Mouse (Mus musculus) brain, embryonic 14.5 days (tissue): Measurements from ENCODE around the gene Zc3h12c. TPM values are rescaled to one million over a fixed set of nuclear protein-coding genes. Genes with fewer than 3 reads are reported as not detected.

Experiments used
- DNase-seq: peaks from one replicate; pipeline ENCODE4 v3.0.0-alpha.2; 2011; ENCODE audit warnings: low read depth
- CTCF ChIP-seq: fragments of 200-500 bp; IDR thresholded peaks from 2 replicates; pipeline ENCODE4 v1.5.1; 2012; ENCODE audit warnings: inconsistent platforms, mild to moderate bottlenecking, moderate library complexity, borderline replicate concordance; ENCODE audit not compliant: insufficient read depth, insufficient read length; ENCODE audit errors: extremely low read depth
- POLR2A ChIP-seq: fragments of 200-500 bp; IDR thresholded peaks from 2 replicates; pipeline ENCODE4 v1.6.1; 2012; ENCODE audit warnings: mild to moderate bottlenecking, inconsistent platforms, borderline replicate concordance; ENCODE audit not compliant: poor library complexity, insufficient read depth, insufficient read length, severe bottlenecking; ENCODE audit errors: extremely low read depth
- polyA plus RNA-seq: library from polyadenylated mRNA; depleted of rRNA; stranded (reverse); fragments of >200 nt; gene quantifications from 2 replicates; pipeline ENCODE4 v1.2.3, GENCODE M21; 2012

Gene Zc3h12c
- polyA plus RNA-seq, 1 experiment: 10.1 TPM

GRCm38 (mm10) chr9:52174671-52175111 is 6.3 kb upstream of the Zc3h12c start:
- TF ChIP-seq POLR2A (no peak), CTCF (no peak)
- no peak for DNase-seq

- no peak for DNase-seq
- TF ChIP-seq CTCF: no peak
- TF ChIP-seq POLR2A: no peak
These were observed 5.6 kb upstream of the Zc3h12c start for GRCm38 (mm10) chr9:52173937-52174336.

GRCm38 (mm10) chr9:52172550-52172949 is 4.2 kb upstream of the Zc3h12c start:
- no peak for TF ChIP-seq CTCF
- no peak for TF ChIP-seq POLR2A
- DNase-seq: no peak

GRCm38 (mm10) chr9:52170671-52171070 is 2.3 kb upstream of the Zc3h12c start:
- no peak for DNase-seq
- TF ChIP-seq CTCF: no peak
- TF ChIP-seq POLR2A: no peak

DNA sequence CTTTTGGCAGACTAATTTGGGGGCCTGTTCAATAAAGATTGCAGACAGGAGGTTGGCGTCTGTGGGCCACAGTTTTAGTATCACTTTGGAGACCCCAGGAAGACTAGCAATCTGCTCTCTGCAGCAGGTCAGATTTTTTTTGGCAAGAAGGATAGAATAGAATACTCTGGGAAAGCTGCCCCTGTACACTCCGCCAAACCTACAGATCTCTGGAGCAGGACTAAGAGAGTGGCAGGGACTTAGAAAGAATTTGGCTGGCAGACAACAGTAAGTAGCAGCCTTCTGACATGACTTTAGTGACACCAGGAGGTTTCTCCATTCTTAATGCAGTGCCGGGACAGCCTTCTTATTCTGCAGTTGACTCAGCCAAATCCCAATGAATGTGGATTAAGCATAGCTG is 1.8 kb upstream of the Zc3h12c start:
- peak; percentile 45 for DNase-seq
- TF ChIP-seq POLR2A (no peak), CTCF (no peak)

GRCm38 (mm10) chr9:52168686-52169270 is 406 bp upstream of the Zc3h12c start:
- DNase-seq: peak; percentile 94
- TF ChIP-seq CTCF (peak; percentile 46; the same call in 1 of the 2 replicates), POLR2A (peak; percentile 34; the same call in 1 of the 2 replicates)

DNA sequence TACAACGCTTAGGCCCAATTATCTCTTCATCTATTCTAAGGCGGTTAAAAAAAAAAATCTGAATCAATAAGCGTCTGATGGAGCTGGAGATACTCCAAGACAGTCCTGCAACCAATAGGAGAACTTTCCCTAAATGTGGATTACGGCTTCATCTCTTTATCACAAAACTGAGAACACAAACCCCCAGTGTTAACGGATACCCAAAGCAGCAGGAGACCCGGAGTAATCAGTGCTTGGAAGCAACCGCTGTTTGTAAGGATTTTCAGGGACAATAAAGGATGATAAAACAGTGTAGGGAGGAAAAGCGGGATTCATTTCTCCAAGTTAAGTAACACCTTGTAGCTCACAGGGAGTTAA is 888 bp downstream of the Zc3h12c start:
- peak; percentile 81 for DNase-seq
- TF ChIP-seq CTCF (no peak), POLR2A (no peak)

GRCm38 (mm10) chr9:52167084-52167483 is 1.3 kb downstream of the Zc3h12c start:
- peak; percentile 49 for DNase-seq
- TF ChIP-seq CTCF (no peak), POLR2A (no peak)

DNA sequence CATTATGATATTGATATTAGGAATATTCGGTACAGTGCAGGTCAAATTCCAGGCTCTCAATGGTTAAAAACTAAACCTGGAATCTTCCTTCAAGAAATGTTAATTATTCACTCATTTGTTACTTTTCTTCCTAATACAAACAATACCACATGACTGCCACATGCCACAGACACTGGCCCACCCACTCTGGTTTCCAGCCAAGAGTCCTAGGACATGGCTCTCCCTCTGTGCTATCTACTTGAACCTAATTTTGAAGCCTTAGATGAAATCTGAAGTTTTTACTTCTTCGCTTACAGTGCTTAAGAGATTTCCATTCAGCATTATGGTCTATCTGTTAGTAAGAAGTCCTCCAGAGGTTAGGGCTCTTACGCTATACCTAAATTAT is 2.7 kb downstream of the Zc3h12c start:
- TF ChIP-seq POLR2A: no peak
- TF ChIP-seq CTCF: no peak
- DNase-seq: peak; percentile 59

DNA sequence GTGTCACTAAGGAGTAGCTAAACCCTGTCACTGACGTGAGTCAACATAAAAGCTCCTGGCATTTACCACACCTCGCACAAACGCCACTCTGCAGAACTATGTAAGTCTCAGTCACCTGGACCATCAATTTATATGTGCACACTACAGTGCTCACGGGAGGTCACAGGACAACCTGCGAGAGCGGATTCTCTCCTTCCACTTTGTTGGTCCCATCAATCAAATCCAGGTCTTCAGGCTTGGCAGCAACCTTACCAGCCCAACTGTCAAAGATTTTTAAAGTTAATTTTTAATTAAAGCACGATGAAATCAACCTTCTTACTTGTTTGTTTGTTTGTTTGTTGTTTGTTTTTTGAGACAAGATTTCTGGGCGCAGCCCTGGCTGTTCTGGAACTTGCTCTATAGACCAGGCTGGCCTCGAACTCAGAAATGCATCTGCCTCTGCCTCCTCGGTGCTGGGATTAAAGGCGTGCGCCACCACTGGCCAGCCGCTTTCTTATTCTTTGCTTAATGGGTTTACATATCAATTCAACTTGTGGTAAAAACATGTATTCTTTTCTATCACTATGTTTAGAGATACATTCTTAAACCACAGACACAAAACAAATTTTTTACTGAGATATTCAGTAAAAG is 3.2 kb downstream of the Zc3h12c start:
- no peak for DNase-seq
- TF ChIP-seq CTCF (no peak), POLR2A (no peak)

GRCm38 (mm10) chr9:52160512-52160911 is 7.9 kb downstream of the Zc3h12c start:
- no peak for DNase-seq
- TF ChIP-seq CTCF (no peak), POLR2A (no peak)

GRCm38 (mm10) chr9:52158561-52158960 is 9.8 kb downstream of the Zc3h12c start:
- no peak for DNase-seq
- TF ChIP-seq CTCF (no peak), POLR2A (no peak)
